Mouse (Mus musculus): ENCODE results near the gene Trip10. TPM values are rescaled to one million over a fixed set of nuclear protein-coding genes. Genes with fewer than 3 reads are reported as not detected.

Trip10 gene
- polyA plus RNA-seq (2012; rRNA removed) = 11.7 and 11.9 TPM in 2 replicates

GRCm38 (mm10) chr17:57249186-57250181 is at the start of gene Trip10:
TSS of gene Trip10 (plus strand) at chr17:57249455.
- TF ChIP-seq POLR2A (IDR thresholded peaks at IDR 0.05; ENCODE audit: borderline replicate concordance, extremely low read depth, insufficient read depth, insufficient read length, poor library complexity, severe bottlenecking) (peak; percentile 62; the same call in 1 of the 2 replicates), CTCF (IDR thresholded peaks at IDR 0.05; ENCODE audit: borderline replicate concordance, extremely low read depth, insufficient read depth, insufficient read length) (no peak)
- peak; percentile 92 for DNase-seq (ENCODE audit: low read depth)

DNA sequence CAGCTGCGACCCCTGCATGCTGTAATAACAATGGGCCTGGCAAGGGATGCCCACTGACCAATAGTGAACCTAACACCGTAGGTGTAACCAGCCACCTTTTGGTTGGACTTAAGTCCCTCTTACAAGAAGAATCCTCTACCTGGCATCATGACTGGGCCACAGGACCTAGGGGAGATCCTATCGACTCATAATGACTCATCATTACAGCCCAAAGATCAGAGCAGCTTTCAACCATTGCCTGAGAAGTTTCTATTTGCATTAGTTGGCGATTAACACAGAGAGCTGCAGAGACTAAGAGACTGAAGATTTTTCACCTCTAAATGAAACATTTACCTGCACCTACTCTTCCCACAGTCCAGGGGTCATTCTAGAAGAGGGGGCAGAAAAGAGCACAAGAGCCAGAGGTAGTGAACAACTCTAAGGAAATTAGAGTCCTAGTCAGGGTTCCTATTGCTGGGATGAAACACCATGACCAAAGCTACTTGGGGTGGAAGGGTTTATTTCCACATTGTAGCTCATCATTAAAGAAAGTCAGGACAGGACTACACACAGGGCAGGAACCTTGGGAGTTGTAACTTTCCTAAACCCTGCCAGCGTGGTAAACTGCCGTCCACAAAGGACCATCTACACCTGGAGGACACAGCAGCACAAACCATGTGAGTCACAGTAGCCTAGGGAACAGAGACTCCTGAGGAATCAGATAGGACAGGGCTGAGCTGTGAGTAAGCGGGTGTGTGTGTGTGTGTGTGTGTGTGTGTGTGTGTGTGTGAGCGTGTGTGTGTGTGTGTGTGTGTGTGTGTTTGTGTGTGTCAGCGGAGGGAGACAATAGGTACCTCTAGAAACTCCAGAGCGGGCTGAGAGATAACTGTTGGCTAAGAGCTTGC is 47.2 kb upstream of the Trip10 start:
- no peak for TF ChIP-seq POLR2A (IDR thresholded peaks at IDR 0.05; ENCODE audit: borderline replicate concordance, extremely low read depth, insufficient read depth, insufficient read length, poor library complexity, severe bottlenecking)
- no peak for TF ChIP-seq CTCF (IDR thresholded peaks at IDR 0.05; ENCODE audit: borderline replicate concordance, extremely low read depth, insufficient read depth, insufficient read length)
- DNase-seq (ENCODE audit: low read depth) = no peak

DNA sequence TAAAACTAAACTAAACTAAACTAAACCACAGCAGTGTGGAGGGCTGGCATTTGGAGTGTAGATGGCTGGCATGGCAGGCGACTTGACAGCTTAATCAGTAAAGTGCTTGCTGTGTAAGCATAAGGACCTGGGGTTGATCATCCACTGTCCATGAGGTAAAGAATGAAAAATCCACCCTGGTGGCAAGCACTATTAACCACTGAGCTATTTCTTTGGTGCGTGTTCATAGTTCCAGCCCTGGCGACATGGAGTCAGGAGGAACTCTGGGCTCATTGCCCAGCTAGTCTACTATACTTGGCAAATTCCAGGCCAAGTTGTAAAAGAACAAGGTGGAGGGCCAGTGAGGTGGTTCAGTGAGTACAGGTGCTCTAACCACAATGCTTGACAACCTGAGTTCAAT is 41.3 kb upstream of the Trip10 start:
- TF ChIP-seq POLR2A (IDR thresholded peaks at IDR 0.05; ENCODE audit: borderline replicate concordance, extremely low read depth, insufficient read depth, insufficient read length, poor library complexity, severe bottlenecking) = no peak

DNA sequence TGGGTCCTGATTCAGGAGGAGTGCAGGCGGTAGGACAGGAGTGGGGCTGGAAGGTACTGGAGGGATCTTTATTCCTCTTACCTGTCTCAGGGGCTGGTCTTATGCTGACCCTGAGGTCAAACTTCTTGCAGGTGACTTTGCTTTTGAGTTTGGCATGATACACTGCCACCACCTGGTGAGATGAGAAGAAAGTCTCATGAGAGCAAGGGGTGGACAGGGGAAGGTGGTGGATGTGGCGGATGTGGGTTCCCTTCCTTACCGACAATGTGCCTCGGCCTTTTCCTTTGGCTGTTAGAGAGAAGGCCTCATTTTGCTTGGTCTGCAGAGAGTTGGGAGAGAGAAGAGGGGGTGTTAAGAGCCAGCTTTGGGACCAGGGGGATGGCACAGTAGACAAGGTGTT is 39.9 kb upstream of the Trip10 start:
- no peak for DNase-seq (ENCODE audit: low read depth)
- TF ChIP-seq CTCF (IDR thresholded peaks at IDR 0.05; ENCODE audit: borderline replicate concordance, extremely low read depth, insufficient read depth, insufficient read length) (no peak), POLR2A (IDR thresholded peaks at IDR 0.05; ENCODE audit: borderline replicate concordance, extremely low read depth, insufficient read depth, insufficient read length, poor library complexity, severe bottlenecking) (no peak)

More for the DNA sequence above, 41.3 kb upstream of the Trip10 start:
- no peak for DNase-seq (ENCODE audit: low read depth)

DNA sequence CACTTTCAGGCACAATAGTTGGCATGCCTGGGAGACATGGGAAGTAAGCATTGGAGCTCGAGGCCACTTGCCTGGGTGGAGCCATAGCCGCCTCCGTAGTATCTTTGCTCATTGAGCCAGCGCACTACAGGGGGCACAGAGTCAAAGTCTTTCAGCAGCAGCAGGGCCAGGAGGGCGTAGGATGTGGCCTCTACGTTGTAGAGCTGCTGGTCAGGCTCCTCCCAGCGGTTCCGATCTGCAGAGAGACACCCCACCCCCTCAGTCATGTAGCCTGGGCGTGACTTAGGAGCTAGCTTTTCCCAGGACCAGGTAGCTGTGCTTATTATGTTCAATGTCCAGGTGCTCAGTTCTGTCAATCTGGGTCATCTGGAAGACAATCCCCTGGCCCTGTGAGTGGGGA is 37.8 kb upstream of the Trip10 start:
- no peak for DNase-seq (ENCODE audit: low read depth)
- TF ChIP-seq CTCF (IDR thresholded peaks at IDR 0.05; ENCODE audit: borderline replicate concordance, extremely low read depth, insufficient read depth, insufficient read length) (no peak), POLR2A (IDR thresholded peaks at IDR 0.05; ENCODE audit: borderline replicate concordance, extremely low read depth, insufficient read depth, insufficient read length, poor library complexity, severe bottlenecking) (no peak)

DNA sequence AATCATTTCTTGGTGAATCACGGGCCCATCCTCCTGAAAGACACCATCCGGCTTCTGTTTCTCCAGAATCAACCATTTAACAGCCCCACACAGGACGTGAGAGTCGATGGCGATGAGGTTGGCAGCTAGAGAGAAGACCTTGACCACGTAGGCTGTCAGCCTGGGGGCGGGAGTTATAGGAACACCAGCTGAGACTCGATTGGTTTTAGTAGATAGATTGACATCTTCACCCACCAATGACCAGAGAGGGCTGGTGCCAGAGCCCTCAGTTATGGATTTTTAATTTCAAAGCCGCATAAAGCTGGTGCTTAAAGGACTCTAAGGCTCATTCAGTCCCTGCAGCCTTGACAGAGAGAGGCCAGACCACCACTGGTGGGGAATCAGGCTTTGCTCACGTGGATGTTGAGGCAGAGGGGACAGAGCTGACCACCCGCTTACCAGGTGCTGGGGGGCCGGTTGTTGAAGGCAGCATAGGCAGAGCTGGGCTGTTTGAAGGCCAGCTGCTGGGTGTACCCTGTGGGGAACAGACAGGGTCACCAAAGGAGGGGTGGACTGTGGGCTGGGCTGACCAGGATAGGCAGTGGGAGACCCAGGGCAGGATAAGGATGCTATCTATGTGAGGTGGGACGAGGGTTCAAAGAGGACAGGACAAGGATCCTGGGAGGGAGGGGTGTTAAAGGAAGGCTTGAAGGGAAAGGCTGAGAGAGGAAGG is 34.4 kb upstream of the Trip10 start:
- peak; percentile 82 for DNase-seq (ENCODE audit: low read depth)
- TF ChIP-seq CTCF (IDR thresholded peaks at IDR 0.05; ENCODE audit: borderline replicate concordance, extremely low read depth, insufficient read depth, insufficient read length) (no peak), POLR2A (IDR thresholded peaks at IDR 0.05; ENCODE audit: borderline replicate concordance, extremely low read depth, insufficient read depth, insufficient read length, poor library complexity, severe bottlenecking) (no peak)

GRCm38 (mm10) chr17:57218335-57218900 is 30.8 kb upstream of the Trip10 start:
- no peak for DNase-seq (ENCODE audit: low read depth)
- no peak for TF ChIP-seq POLR2A (IDR thresholded peaks at IDR 0.05; ENCODE audit: borderline replicate concordance, extremely low read depth, insufficient read depth, insufficient read length, poor library complexity, severe bottlenecking)
- TF ChIP-seq CTCF (IDR thresholded peaks at IDR 0.05; ENCODE audit: borderline replicate concordance, extremely low read depth, insufficient read depth, insufficient read length) = no peak

GRCm38 (mm10) chr17:57219167-57219883 is 29.9 kb upstream of the Trip10 start:
- peak; percentile 62 for DNase-seq (ENCODE audit: low read depth)
- TF ChIP-seq CTCF (IDR thresholded peaks at IDR 0.05; ENCODE audit: borderline replicate concordance, extremely low read depth, insufficient read depth, insufficient read length) (peak; percentile 69), POLR2A (IDR thresholded peaks at IDR 0.05; ENCODE audit: borderline replicate concordance, extremely low read depth, insufficient read depth, insufficient read length, poor library complexity, severe bottlenecking) (no peak)

GRCm38 (mm10) chr17:57219884-57220207 is 29.4 kb upstream of the Trip10 start:
- DNase-seq (ENCODE audit: low read depth) = peak; percentile 22
- TF ChIP-seq CTCF (IDR thresholded peaks at IDR 0.05; ENCODE audit: borderline replicate concordance, extremely low read depth, insufficient read depth, insufficient read length) (peak; percentile 47; the same call in 1 of the 2 replicates), POLR2A (IDR thresholded peaks at IDR 0.05; ENCODE audit: borderline replicate concordance, extremely low read depth, insufficient read depth, insufficient read length, poor library complexity, severe bottlenecking) (no peak)

DNA sequence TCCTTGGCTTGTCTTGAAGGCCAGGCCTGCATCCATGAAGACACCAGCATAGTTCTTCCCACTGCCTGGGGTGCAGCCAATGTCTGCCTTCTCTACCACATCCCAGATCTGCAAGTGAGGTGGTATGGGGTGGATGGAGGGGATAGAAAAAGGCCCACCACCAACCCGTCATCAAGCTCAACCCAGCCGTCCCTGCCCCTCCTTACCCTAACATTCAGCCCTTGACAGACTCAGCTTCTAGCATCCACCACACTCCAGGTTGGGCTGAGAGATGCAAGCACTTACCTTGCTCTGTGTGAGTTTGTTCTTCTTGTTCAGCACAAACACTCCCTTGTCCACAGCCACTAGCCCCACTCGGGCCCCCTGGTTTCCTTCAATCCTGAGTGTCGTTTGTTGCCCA is 27.3 kb upstream of the Trip10 start:
- no peak for TF ChIP-seq POLR2A (IDR thresholded peaks at IDR 0.05; ENCODE audit: borderline replicate concordance, extremely low read depth, insufficient read depth, insufficient read length, poor library complexity, severe bottlenecking)

More for the DNA sequence above, 27.3 kb upstream of the Trip10 start:
- DNase-seq (ENCODE audit: low read depth) = no peak

All from brain, embryonic 14.5 days (tissue).